Comparison of ENCODE assay signal across 32 mouse cellular contexts in genomic region chr6:149060670-149061387, GRCm38 (mm10). TPM values are rescaled to one million over a fixed set of nuclear protein-coding genes. Genes with fewer than 3 reads are reported as not detected.
DNase-seq lines count a peak whose midpoint lies in the region; ATAC-seq and TF ChIP-seq lines count a peak whose summit lies in the region.
"Had no signal": no experiment of that assay in that cellular context is flagged by ENCODE, and none has a peak within 500 bp of the region (broad histone marks: within the 10 kb centered on the region; RNA-seq: fewer than 3 reads in every experiment).

No protein-coding gene starts in this region.

- H3K4me1 ChIP-seq in olfactory bulb, adult 2 months (ENCODE audit: control insufficient read depth, insufficient read depth, low read length): peaks cover 6% of the 10 kb centered on the region
- H3K4me1 ChIP-seq: embryonic facial prominence, embryonic 10.5 days; embryonic facial prominence, embryonic 15.5 days; forebrain, embryonic 13.5 days; intestine, embryonic 15.5 days; limb, embryonic 10.5 days; limb, embryonic 15.5 days; midbrain, embryonic 10.5 days; midbrain, embryonic 15.5 days; neural tube, embryonic 15.5 days had no signal

- no peak overlapping the region; the same call in 1 of the 2 replicates for H3K4me3 ChIP-seq in olfactory bulb, adult 2 months (ENCODE audit: insufficient read depth, low read depth, low read length)
- H3K4me3 ChIP-seq: embryonic facial prominence, embryonic 10.5 days; embryonic facial prominence, embryonic 15.5 days; forebrain, embryonic 13.5 days; intestine, embryonic 15.5 days; limb, embryonic 10.5 days; limb, embryonic 15.5 days; midbrain, embryonic 10.5 days; midbrain, embryonic 15.5 days; neural tube, embryonic 15.5 days had no signal

- peak overlapping the region; percentile 87 for H3K27ac ChIP-seq in olfactory bulb, adult 2 months (ENCODE audit: insufficient read depth, low read depth, low read length)
- H3K27ac ChIP-seq: embryonic facial prominence, embryonic 10.5 days; embryonic facial prominence, embryonic 15.5 days; forebrain, embryonic 13.5 days; intestine, embryonic 15.5 days; kidney, postnatal 0 days; limb, embryonic 10.5 days; limb, embryonic 15.5 days; liver, embryonic 14.5 days; midbrain, embryonic 10.5 days; midbrain, embryonic 15.5 days; neural tube, embryonic 15.5 days; stomach, postnatal 0 days had no signal

- 44% methylated on average over 5 of the region's 5 CpGs for WGBS in olfactory bulb, adult 2 months

- no peak for TF ChIP-seq CTCF in olfactory bulb, adult 2 months (IDR thresholded peaks at IDR 0.05; ENCODE audit: insufficient read depth, low read depth, low read length)

- DNase-seq in layer of hippocampus, adult 9-11 months: peak; percentile 35
- no peak for DNase-seq in layer of hippocampus, postnatal 25 days (ENCODE audit: extremely low spot score in 1 of 2, low spot score in 1 of 2)
- DNase-seq in 416B (ENCODE audit: low read depth): peak; percentile 24
- DNase-seq in frontal cortex, adult 2 months (ENCODE audit: extremely low spot score in 1 of 2, low spot score in 1 of 2): peak; percentile 50 to 70
- no peak for DNase-seq in MN1 (ENCODE audit: low spot score)
- no peak for DNase-seq in urinary bladder, postnatal 10 days (ENCODE audit: low spot score)
- DNase-seq: adrenal gland, adult 2 months; adrenal gland, postnatal 36 days; cerebellum, adult 2 months; cerebellum, postnatal 14 days; heart, postnatal 14 days; kidney, adult 2 months; lung, adult 2 months; lung, postnatal 10 days; thymus, adult 2 months; thymus, postnatal 36 days had no signal

- ATAC-seq in erythroblast, adult 5-6 weeks (replicated peaks; ENCODE audit: low FRiP score, poor library complexity, severe bottlenecking): no peak
- ATAC-seq: activated CD4-positive, CD25-positive, alpha-beta regulatory T cell, adult 4 months; forebrain, embryonic 13.5 days; hindbrain, embryonic 16.5 days; intestine, embryonic 15.5 days; midbrain, embryonic 15.5 days had no signal

- no peak for TF ChIP-seq POLR2A in olfactory bulb, adult 2 months (IDR thresholded peaks at IDR 0.05; ENCODE audit: insufficient read depth, low read depth, low read length)

RNA-seq across cellular contexts. Expression of gene Dennd5b, which starts 40.7 kb away (rescaled TPM):
- 10 to 100 TPM; 40.9 to 48.0 TPM for total RNA-seq in layer of hippocampus, postnatal 25 days (2021)
- polyA plus RNA-seq in frontal cortex, adult 2 months (2012; rRNA removed): 23.1 and 24.1 TPM in 2 replicates
- polyA plus RNA-seq in olfactory bulb, adult 2 months (2012; ENCODE audit: insufficient read depth, insufficient read length, low replicate concordance, missing spikeins): 30.8 TPM in 1 of 2 replicates, not detected in the other
- total RNA-seq in erythroblast, adult 5-6 weeks (2015; ENCODE audit: low replicate concordance): not detected in 2 replicates
- total RNA-seq in erythroblast, adult 5-6 weeks (2017; ENCODE audit: low replicate concordance): 0.42 and 0.68 TPM in 2 replicates

Comparison
In these comparisons a context has a peak if more than half of its experiments do, and no peak if none do; other contexts are left out.
1. DNase-seq: peak in layer of hippocampus, adult 9-11 months (single experiment), 416B (single experiment) and frontal cortex, adult 2 months (2 of 2); none in layer of hippocampus, postnatal 25 days (0 of 2), MN1 (single experiment) and urinary bladder, postnatal 10 days (single experiment).
2. RNA of gene Dennd5b, which starts 40.7 kb away (total RNA-seq): 40.9 to 48.0 TPM in layer of hippocampus, postnatal 25 days; 0.42 to 0.68 TPM in erythroblast, adult 5-6 weeks; every median in the first group is over 10 times any median in the second.